Mouse (Mus musculus): ENCODE measurements at regions not wholly inside any gene's neighbourhood (a gene's known extent, or its start where the extent isn't known, plus 50 kb on each side); places are given as distances from the start of the nearest gene placed in this dataset.

DNA sequence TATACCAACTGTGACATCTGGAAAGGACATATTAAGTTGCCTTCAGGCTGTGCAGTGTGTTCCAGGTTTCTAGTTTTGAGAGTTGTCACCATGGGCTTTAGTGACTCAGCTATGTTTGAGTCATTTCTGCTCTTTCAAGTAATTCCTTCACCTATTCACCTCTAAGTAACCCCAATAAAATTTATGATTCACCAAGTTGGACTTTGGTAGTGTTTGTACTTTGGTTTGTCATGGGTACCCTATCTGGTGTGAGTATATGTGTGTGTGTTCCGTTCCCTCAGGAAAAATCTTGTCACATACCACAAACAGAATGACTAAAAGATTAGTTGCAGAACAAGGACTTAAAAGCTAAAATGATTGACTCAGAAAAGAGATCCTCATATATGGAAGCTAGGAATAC is 76.8 kb upstream of the Crbn start:
- Histone ChIP-seq H3K27ac (no peak overlapping the region), H3K9me3 (replicated peaks) (peaks cover 4% of the 10 kb centered on the region; the same call in 1 of the 2 replicates), H3K4me1 (no peaks in the 10 kb centered on the region), H3K9ac (no peak overlapping the region), H3K4me3 (no peak overlapping the region), H3K27me3 (no peaks in the 10 kb centered on the region), H3K36me3 (no peaks in the 10 kb centered on the region), H3K4me2 (replicated peaks) (no peak overlapping the region)
- 94% methylated on average over 1 of the region's 1 CpGs for WGBS
- ATAC-seq (ENCODE audit: low FRiP score), result no peak

DNA sequence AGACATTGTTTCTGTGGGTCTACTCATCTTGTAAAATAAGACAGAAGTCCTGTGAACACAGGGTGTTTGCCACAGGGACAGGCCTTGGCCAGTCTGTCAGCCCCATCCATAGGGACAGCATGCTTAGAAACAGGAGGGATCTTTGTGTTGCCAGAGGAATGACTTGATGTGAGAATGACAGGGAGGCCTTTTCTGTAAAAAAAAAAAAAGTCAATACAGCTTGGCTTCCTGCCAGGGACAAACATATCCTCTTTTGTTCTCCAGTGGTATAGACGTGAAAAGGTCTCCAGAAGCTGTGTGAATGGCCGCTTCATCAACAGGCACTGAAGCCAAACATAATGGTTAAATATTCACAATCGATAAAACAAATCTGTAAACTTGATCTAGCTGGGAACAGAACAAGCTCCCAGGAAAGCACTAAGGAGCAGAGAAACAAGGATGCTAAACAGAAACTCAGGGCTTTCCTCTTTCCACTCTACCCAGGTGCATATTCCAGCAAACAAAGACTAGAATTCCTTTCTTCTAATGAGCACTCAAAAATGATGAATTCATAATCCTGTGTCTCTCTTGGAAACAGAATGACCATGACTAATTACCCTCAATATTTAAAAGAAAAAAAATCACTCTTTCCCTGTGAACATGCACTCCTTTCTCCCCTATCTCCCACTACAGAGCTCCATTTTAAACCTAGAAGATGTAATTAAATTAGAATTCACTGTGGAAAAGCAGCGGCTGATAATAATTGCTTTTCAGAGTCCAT is 92.2 kb upstream of the Crbn start:
- WGBS, result 19% methylated on average over 4 of the region's 4 CpGs

GRCm38 (mm10) chr6:106892639-106892934 is 92.7 kb upstream of the Crbn start:
- H3K9ac ChIP-seq, result no peak overlapping the region
- no peaks in the 10 kb centered on the region for H3K36me3 ChIP-seq
- H3K9me3 ChIP-seq (replicated peaks), result no peaks in the 10 kb centered on the region
- peaks cover 8% of the 10 kb centered on the region; the same call in 1 of the 2 replicates for H3K4me1 ChIP-seq
- no peak overlapping the region for H3K4me2 ChIP-seq (replicated peaks)
- H3K4me3 ChIP-seq, result no peak overlapping the region
- H3K27me3 ChIP-seq, result no peaks in the 10 kb centered on the region
- ATAC-seq (ENCODE audit: low FRiP score), result no peak; the same call in 1 of the 2 replicates
- 42% methylated on average over 2 of the region's 2 CpGs for WGBS
- peak overlapping the region; percentile 64 for H3K27ac ChIP-seq

More for the DNA sequence above, 92.2 kb upstream of the Crbn start:
- Histone ChIP-seq H3K36me3 (no peaks in the 10 kb centered on the region), H3K4me2 (replicated peaks) (no peak overlapping the region), H3K27ac (peak overlapping the region; percentile 64), H3K9me3 (replicated peaks) (no peaks in the 10 kb centered on the region), H3K4me1 (peaks cover 8% of the 10 kb centered on the region; the same call in 1 of the 2 replicates), H3K9ac (no peak overlapping the region), H3K4me3 (no peak overlapping the region), H3K27me3 (no peaks in the 10 kb centered on the region)
- ATAC-seq (ENCODE audit: low FRiP score), result peak; percentile 92

GRCm38 (mm10) chr6:106903953-106904683 is 104.2 kb upstream of the Crbn start:
- H3K27ac ChIP-seq, result no peak overlapping the region
- H3K27me3 ChIP-seq, result no peaks in the 10 kb centered on the region
- no peaks in the 10 kb centered on the region for H3K36me3 ChIP-seq
- no peak overlapping the region for H3K9ac ChIP-seq
- no peaks in the 10 kb centered on the region for H3K4me1 ChIP-seq
- H3K4me2 ChIP-seq (replicated peaks), result no peak overlapping the region
- no peak overlapping the region for H3K4me3 ChIP-seq
- H3K9me3 ChIP-seq (replicated peaks), result no peaks in the 10 kb centered on the region
- no peak for ATAC-seq (ENCODE audit: low FRiP score)
- 90% methylated on average over 8 of the region's 8 CpGs for WGBS

DNA sequence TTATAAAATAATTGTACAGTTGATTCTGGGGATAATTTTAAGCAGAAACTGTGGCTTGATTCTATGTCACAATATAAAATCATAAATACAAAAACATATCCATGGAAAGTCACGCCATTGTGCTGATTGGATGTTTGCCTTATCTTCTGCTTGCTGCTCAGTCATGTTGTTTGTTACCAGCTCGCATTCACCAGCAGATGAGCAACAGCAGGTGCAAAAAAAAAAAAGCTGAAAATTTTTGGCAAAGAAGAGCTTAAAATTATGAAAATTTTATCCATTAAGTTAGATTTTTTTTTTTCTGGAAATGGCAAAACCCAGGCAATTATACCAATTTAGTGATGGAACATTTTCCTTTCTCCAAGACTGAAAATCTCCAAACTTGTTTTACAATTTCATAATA is 115.2 kb upstream of the Crbn start:
- no peaks in the 10 kb centered on the region for H3K36me3 ChIP-seq
- H3K4me2 ChIP-seq (replicated peaks), result no peak overlapping the region
- H3K4me1 ChIP-seq, result no peaks in the 10 kb centered on the region
- 86% methylated on average over 2 of the region's 2 CpGs for WGBS
- H3K9me3 ChIP-seq (replicated peaks), result no peaks in the 10 kb centered on the region
- H3K4me3 ChIP-seq, result no peak overlapping the region
- H3K27me3 ChIP-seq, result no peaks in the 10 kb centered on the region
- H3K27ac ChIP-seq, result no peak overlapping the region
- ATAC-seq (ENCODE audit: low FRiP score), result no peak
- no peak overlapping the region for H3K9ac ChIP-seq

DNA sequence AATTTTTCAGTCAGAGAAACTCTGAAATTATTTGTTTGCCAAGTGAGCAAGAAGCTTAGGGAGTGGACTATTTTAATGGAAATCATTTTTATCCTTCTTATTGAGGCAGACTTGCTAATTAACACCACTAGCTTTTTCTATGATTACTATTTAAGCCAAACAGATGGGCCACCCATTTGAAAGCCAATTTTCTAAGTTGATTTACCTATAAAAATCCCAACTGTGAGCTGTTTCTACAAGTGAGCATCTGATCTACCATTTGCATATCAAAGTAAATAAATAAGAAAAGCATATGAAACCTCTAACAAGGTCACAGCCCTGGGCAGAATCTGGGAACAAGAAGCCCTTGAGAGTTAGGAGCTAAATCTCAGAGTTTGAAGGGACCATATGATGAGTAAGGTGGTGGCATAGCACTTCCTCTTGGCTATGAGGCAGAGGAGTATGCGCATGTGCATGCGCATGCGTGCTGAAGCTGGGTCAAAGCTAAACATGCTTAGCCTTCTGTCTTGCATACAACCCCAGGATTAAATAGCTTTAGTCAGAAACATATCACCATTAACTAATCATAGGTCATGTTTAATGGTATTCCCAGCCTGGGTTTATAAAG is 116.9 kb upstream of the Crbn start:
- H3K9ac ChIP-seq, result no peak overlapping the region
- no peaks in the 10 kb centered on the region for H3K27me3 ChIP-seq
- 95% methylated on average over 3 of the region's 3 CpGs for WGBS
- no peak overlapping the region for H3K27ac ChIP-seq
- no peak for ATAC-seq (ENCODE audit: low FRiP score)
- no peak overlapping the region for H3K4me2 ChIP-seq (replicated peaks)
- no peaks in the 10 kb centered on the region for H3K9me3 ChIP-seq (replicated peaks)
- H3K4me1 ChIP-seq, result no peaks in the 10 kb centered on the region
- no peak overlapping the region for H3K4me3 ChIP-seq
- no peaks in the 10 kb centered on the region for H3K36me3 ChIP-seq

GRCm38 (mm10) chr6:106920951-106921350 is 121.1 kb upstream of the Crbn start:
- no peaks in the 10 kb centered on the region for H3K9me3 ChIP-seq (replicated peaks)
- H3K36me3 ChIP-seq, result no peaks in the 10 kb centered on the region
- ATAC-seq (ENCODE audit: low FRiP score), result no peak
- WGBS, result 69% methylated on average over 2 of the region's 2 CpGs
- no peak overlapping the region for H3K4me3 ChIP-seq
- no peaks in the 10 kb centered on the region for H3K4me1 ChIP-seq
- H3K4me2 ChIP-seq (replicated peaks), result no peak overlapping the region
- H3K27ac ChIP-seq, result no peak overlapping the region
- H3K9ac ChIP-seq, result no peak overlapping the region
- H3K27me3 ChIP-seq, result no peaks in the 10 kb centered on the region

- no peaks in the 10 kb centered on the region for H3K27me3 ChIP-seq
- H3K4me1 ChIP-seq, result no peaks in the 10 kb centered on the region
- no peaks in the 10 kb centered on the region for H3K9me3 ChIP-seq (replicated peaks)
- H3K9ac ChIP-seq, result no peak overlapping the region
- H3K27ac ChIP-seq, result no peak overlapping the region
- H3K4me2 ChIP-seq (replicated peaks), result no peak overlapping the region
- WGBS, result 72% methylated on average over 2 of the region's 2 CpGs
- H3K4me3 ChIP-seq, result no peak overlapping the region
- no peak for ATAC-seq (ENCODE audit: low FRiP score)
- H3K36me3 ChIP-seq, result no peaks in the 10 kb centered on the region
Observed at GRCm38 (mm10) chr6:106925486-106925885, 125.6 kb upstream of the Crbn start.

- Histone ChIP-seq H3K4me1 (no peaks in the 10 kb centered on the region), H3K27ac (no peak overlapping the region), H3K4me2 (replicated peaks) (no peak overlapping the region), H3K4me3 (no peak overlapping the region), H3K9me3 (replicated peaks) (no peaks in the 10 kb centered on the region), H3K9ac (no peak overlapping the region), H3K36me3 (no peaks in the 10 kb centered on the region), H3K27me3 (no peaks in the 10 kb centered on the region)
- 83% methylated on average over 6 of the region's 6 CpGs for WGBS
- no peak for ATAC-seq (ENCODE audit: low FRiP score)
Observed at GRCm38 (mm10) chr6:106933584-106933983, 133.7 kb upstream of the Crbn start.

GRCm38 (mm10) chr6:106946227-106946927 is 146.5 kb upstream of the Crbn start:
- ATAC-seq (ENCODE audit: low FRiP score), result peak; percentile 46; the same call in 1 of the 2 replicates
- Histone ChIP-seq H3K4me3 (no peak overlapping the region), H3K4me2 (replicated peaks) (no peak overlapping the region), H3K9ac (no peak overlapping the region), H3K36me3 (no peaks in the 10 kb centered on the region), H3K27ac (no peak overlapping the region), H3K27me3 (no peaks in the 10 kb centered on the region), H3K9me3 (replicated peaks) (no peaks in the 10 kb centered on the region), H3K4me1 (no peaks in the 10 kb centered on the region)
- 74% methylated on average over 3 of the region's 3 CpGs for WGBS

GRCm38 (mm10) chr6:106950909-106951308 is 151.0 kb upstream of the Crbn start:
- H3K9ac ChIP-seq, result no peak overlapping the region

GRCm38 (mm10) chr6:106961320-106961719 is 161.4 kb upstream of the Crbn start:
- H3K4me3 ChIP-seq, result no peak overlapping the region
- H3K4me2 ChIP-seq (replicated peaks), result no peak overlapping the region
- H3K9me3 ChIP-seq (replicated peaks), result no peaks in the 10 kb centered on the region
- H3K4me1 ChIP-seq, result no peaks in the 10 kb centered on the region
- 88% methylated on average over 2 of the region's 2 CpGs for WGBS
- no peak overlapping the region for H3K27ac ChIP-seq
- no peak for ATAC-seq (ENCODE audit: low FRiP score)
- H3K36me3 ChIP-seq, result no peaks in the 10 kb centered on the region
- H3K27me3 ChIP-seq, result no peaks in the 10 kb centered on the region
- no peak overlapping the region for H3K9ac ChIP-seq

More at GRCm38 (mm10) chr6:106950909-106951308, 151.0 kb upstream of the Crbn start:
- H3K4me3 ChIP-seq, result no peak overlapping the region
- no peaks in the 10 kb centered on the region for H3K27me3 ChIP-seq
- no peak overlapping the region for H3K4me2 ChIP-seq (replicated peaks)
- H3K9me3 ChIP-seq (replicated peaks), result no peaks in the 10 kb centered on the region
- no peak for ATAC-seq (ENCODE audit: low FRiP score)
- H3K27ac ChIP-seq, result no peak overlapping the region
- H3K36me3 ChIP-seq, result no peaks in the 10 kb centered on the region
- H3K4me1 ChIP-seq, result no peaks in the 10 kb centered on the region
- WGBS, result 59% methylated on average over 4 of the region's 4 CpGs
